Mouse (Mus musculus) hindbrain, embryonic 10.5 days (tissue): ENCODE measurements around the gene Ssbp3. TPM values are rescaled to one million over a fixed set of nuclear protein-coding genes. Genes with fewer than 3 reads are reported as not detected.
A peak's percentile ranks its signal among the peaks of the same experiment; 100 is the strongest.

Experiments used
- DNase-seq: peaks from one replicate; pipeline ENCODE4 v3.0.0-alpha.2; 2017; ENCODE audit warnings: low spot score
- H3K27ac ChIP-seq: fragments of 300-500 bp; sonication (generic); 2 replicates; pipeline ENCODE4 v1.5.1; 2016; ENCODE audit warnings: mild to moderate bottlenecking, moderate library complexity
- H3K27me3 ChIP-seq: fragments of 300-500 bp; sonication (generic); 2 replicates; pipeline ENCODE4 v1.6.1; 2016; ENCODE audit warnings: mild to moderate bottlenecking; ENCODE audit not compliant: poor library complexity, insufficient read depth, severe bottlenecking
- H3K36me3 ChIP-seq: fragments of 300-500 bp; sonication (generic); 2 replicates; pipeline ENCODE4 v1.6.1; 2016; ENCODE audit warnings: mild to moderate bottlenecking, moderate library complexity
- H3K4me1 ChIP-seq: fragments of 300-500 bp; sonication (generic); replicated peaks from 2 replicates; pipeline ENCODE4 v1.6.1; 2016; ENCODE audit warnings: mild to moderate bottlenecking
- H3K4me3 ChIP-seq: fragments of 300-500 bp; sonication (generic); 2 replicates; pipeline ENCODE4 v1.5.1; 2016; ENCODE audit warnings: mild to moderate bottlenecking, moderate library complexity
- H3K9me3 ChIP-seq: fragments of 300-500 bp; sonication (generic); 2 replicates; pipeline ENCODE4 v1.6.1; 2016; ENCODE audit warnings: mild to moderate bottlenecking, moderate library complexity
- WGBS: fragments of 180-500 bp; shearing (Covaris S2); methylation state at CpG from one replicate; pipeline ENCODE4 v1.1.7; 2016; 5-methylcytosine and 5-hydroxymethylcytosine counted together
- polyA plus RNA-seq: library from polyadenylated mRNA; unstranded; fragments of >200 nt; fragmentation: Nextera tagmentation; extraction: Ambion mirVana; gene quantifications from 2 replicates; pipeline ENCODE4 v1.2.1, GENCODE M21; 2016

Gene Ssbp3
- polyA plus RNA-seq, 1 experiment from 2014 or later, result 180 TPM

DNA sequence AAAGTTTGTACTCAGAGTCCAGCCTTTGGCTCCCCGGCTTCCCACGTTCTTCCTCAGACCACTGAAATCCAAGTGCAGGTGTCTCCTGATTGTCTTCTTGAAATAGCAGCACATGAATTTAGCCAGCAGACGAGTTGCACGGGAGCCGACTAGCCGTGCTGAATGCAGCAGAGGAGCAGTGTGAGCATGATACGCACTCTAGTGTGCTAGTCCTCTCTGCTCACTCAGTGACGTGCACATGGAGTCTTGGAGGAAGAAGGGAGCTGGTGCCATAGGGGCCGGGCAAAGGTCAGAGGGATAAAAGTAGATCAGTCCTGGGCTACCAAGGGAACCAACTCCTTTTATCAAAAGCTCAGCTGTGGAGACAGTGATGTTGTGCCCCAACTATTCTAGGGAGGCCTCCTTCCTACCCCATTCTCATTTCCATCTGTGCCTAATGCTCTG lies 103.3 kb downstream of the Ssbp3 start:
- H3K36me3 ChIP-seq, result peaks cover 64% of the 10 kb centered on the region
- peaks cover 76% of the 10 kb centered on the region for H3K4me1 ChIP-seq
- 84% methylated on average over 9 of the region's 9 CpGs for WGBS

DNA sequence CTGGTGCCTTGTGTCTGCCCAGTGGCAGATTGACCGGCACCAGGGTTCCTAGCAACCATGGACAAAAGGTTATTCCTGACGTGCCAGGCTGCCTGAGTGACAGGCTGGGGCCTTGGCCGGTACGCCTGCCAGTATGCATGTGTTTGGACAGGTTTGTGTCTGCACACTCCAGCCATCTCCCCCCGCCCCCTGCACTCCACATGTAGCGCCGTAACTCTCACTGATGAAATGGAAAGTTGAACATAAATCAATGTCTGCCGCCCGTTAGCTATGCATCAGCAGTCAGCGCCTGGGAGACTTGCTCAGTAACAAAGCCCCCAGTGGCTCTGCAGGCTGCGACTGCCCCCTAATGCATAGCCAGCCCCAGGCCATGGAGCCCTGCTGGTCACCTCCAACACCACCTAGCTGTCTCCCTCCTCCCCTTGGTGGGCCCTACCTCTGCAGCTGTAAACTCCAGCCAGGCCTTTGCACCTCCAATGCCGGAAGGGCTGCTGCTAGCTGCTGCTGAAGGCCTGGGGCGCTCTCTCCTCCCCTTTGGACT lies 105.5 kb downstream of the Ssbp3 start:
- no peaks in the 10 kb centered on the region for H3K9me3 ChIP-seq
- peak overlapping the region; percentile 3; the same call in 1 of the 2 replicates for H3K4me3 ChIP-seq
- H3K27ac ChIP-seq, result peak overlapping the region; percentile 74
- peak; percentile 56 for DNase-seq
- H3K4me1 ChIP-seq, result peaks cover 95% of the 10 kb centered on the region
- H3K36me3 ChIP-seq, result peaks cover 48% of the 10 kb centered on the region
- WGBS, result 38% methylated on average over 13 of the region's 13 CpGs
- H3K27me3 ChIP-seq, result no peaks in the 10 kb centered on the region

More for the DNA sequence above, 103.3 kb downstream of the Ssbp3 start:
- no peak overlapping the region for H3K4me3 ChIP-seq
- no peak for DNase-seq
- H3K9me3 ChIP-seq, result no peaks in the 10 kb centered on the region
- no peak overlapping the region for H3K27ac ChIP-seq
- H3K27me3 ChIP-seq, result no peaks in the 10 kb centered on the region

DNA sequence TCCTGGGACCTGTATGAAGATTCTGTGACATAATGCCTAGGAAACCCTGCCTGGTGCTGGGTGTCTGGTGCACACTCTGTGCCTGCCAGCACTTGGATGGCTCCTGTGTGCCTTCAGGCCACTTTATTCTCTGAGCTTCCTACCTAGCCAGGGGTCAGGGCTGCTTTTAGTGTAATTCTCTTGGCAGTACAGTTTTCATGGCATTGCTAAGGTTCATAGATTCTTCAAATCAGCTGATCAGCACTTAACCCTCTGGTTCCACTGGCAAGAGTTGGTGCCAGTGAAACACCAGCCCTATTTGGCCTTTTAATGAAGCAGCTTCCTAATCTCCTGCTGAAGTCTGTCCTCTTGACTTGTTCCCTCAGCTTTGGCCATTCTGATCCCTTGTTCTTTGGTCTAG lies 106.8 kb downstream of the Ssbp3 start:
- Histone ChIP-seq H3K4me3 (no peak overlapping the region), H3K36me3 (peaks cover 49% of the 10 kb centered on the region), H3K9me3 (no peaks in the 10 kb centered on the region), H3K4me1 (peaks cover 97% of the 10 kb centered on the region), H3K27me3 (no peaks in the 10 kb centered on the region), H3K27ac (0 out of 2 replicates have a peak overlapping the region, but pooled peaks have one; percentile 12)
- DNase-seq, result no peak

DNA sequence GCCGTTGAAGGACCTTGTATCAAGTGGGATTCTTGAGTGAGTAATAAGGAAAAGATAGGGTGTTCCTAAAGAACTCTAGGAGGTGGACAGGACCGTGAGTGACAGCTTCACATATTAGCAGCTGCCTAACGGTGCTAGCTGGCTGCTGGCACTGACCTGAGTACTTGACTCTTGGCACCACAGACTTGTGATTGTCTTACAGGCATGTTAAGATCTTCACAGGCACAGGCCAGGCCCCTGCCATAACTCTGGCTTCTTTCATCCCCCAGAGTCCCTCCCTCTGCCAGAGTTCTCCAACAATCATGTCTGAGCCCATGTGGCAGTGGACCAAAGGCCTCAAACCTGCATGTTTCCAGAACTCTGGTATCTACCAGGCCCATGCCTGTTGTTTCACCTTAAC lies 108.0 kb downstream of the Ssbp3 start:
- 78% methylated on average over 3 of the region's 3 CpGs for WGBS
- Histone ChIP-seq H3K27me3 (no peaks in the 10 kb centered on the region), H3K9me3 (no peaks in the 10 kb centered on the region), H3K4me3 (no peak overlapping the region), H3K36me3 (peaks cover 47% of the 10 kb centered on the region), H3K4me1 (peaks cover 99% of the 10 kb centered on the region), H3K27ac (peak overlapping the region; percentile 50; the same call in 1 of the 2 replicates)
- no peak for DNase-seq

DNA sequence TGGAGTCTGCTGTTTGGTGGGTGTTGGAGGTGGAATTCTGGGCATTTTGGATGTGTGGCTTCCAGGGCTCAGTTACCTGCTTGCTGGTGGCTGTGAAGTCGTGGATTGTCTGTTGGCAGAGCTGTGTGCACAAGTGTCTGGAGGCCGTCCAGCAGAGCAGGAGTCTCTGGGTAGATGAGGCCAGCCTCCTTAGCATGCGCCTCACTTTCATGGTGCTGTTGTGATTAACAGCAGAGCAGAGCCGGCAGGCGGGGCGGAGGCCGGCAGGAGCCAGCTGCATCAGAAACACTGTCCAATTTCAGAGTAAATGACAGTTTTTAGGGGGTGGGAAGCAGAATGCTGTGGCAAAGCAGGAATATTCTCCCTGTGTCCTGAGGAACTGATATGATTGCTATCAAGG lies 108.5 kb downstream of the Ssbp3 start:
- DNase-seq, result no peak
- Histone ChIP-seq H3K27me3 (no peaks in the 10 kb centered on the region), H3K27ac (peak overlapping the region; percentile 50; the same call in 1 of the 2 replicates), H3K4me3 (no peak overlapping the region), H3K9me3 (no peaks in the 10 kb centered on the region), H3K4me1 (peaks cover 97% of the 10 kb centered on the region), H3K36me3 (peaks cover 44% of the 10 kb centered on the region)
- 73% methylated on average over 7 of the region's 7 CpGs for WGBS

DNA sequence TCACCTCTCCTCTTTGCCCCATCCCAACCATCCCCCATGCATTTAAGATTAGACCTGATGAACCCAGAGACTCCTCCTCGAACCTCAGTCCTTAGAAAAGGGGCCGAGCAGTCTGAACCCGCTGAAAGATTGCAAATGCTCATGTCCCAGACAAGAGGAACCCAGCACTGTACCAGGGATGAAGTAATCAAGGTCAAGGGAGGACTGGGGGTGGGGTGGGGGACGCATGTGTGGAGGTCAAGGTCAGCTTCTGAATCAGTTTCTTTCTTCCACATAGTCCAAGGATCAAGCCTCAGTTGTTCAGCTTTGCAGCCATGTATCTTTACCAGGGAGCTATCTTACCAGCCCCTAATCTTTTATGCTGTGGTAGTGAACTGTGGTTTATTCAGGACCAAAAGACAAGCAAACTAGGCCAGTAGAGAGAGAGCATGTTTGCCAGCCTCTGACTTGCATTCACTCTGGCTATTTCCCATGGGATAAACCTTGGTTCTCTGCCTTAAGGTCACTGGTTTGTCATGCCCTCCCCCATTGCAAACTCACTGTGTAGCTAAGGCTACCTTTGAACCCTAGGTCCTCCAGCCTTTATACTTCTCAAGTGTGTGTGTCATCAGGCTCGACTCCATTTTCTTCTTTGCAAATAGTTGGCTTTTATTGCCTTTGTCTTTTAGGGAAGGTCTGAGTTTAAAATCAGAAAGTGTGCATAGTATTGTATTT lies 109.9 kb downstream of the Ssbp3 start:
- DNase-seq, result no peak
- no peaks in the 10 kb centered on the region for H3K9me3 ChIP-seq
- peaks cover 93% of the 10 kb centered on the region for H3K4me1 ChIP-seq
- 76% methylated on average over 5 of the region's 5 CpGs for WGBS
- peaks cover 49% of the 10 kb centered on the region for H3K36me3 ChIP-seq
- peak overlapping the region; percentile 51; the same call in 1 of the 2 replicates for H3K27ac ChIP-seq
- H3K4me3 ChIP-seq, result no peak overlapping the region
- H3K27me3 ChIP-seq, result no peaks in the 10 kb centered on the region

DNA sequence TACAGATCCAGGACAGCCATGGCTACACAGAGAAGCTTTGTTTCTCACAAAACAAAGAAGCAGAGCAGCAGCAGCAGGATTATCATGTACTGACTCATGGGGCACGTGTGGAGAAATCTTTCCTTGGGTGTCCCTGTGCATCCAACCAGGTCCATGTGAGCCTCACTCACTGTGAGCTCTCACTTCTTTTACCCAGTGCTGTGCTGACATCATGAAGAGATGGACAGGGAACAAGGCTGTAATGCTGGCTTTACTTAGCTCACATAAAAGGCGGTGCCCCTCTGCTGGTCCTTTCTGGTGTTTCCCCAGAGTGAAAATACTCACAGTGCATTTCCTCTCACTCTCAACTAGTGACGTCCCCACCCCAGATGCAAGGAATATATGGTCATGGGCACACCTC lies 111.0 kb downstream of the Ssbp3 start:
- Histone ChIP-seq H3K27me3 (no peaks in the 10 kb centered on the region), H3K9me3 (no peaks in the 10 kb centered on the region), H3K4me1 (peaks cover 91% of the 10 kb centered on the region), H3K27ac (peak overlapping the region; percentile 53; the same call in 1 of the 2 replicates), H3K4me3 (no peak overlapping the region), H3K36me3 (peaks cover 50% of the 10 kb centered on the region)
- no peak for DNase-seq
- WGBS, result 84% methylated on average over 3 of the region's 3 CpGs

DNA sequence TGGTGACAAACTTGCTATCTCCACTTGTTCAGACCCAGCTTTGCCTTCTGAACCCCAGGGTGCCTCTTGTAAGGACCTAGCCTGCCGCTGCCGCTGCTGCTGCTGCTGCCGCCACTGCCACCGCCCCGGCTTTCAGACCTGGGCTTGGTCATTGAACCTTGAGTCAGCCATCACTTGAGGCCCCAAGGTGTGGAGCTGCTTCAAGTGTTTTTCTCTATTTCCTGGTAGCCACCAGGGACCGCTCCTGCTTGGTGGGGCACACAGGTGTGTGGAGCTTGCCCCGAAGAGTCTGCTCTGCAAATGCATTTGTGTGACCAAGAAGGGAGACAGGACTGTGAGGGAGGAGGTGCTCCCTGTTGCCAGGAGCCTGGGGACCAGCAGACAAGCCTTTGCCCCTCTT lies 114.4 kb downstream of the Ssbp3 start:
- no peak overlapping the region for H3K4me3 ChIP-seq
- WGBS, result 82% methylated on average over 7 of the region's 7 CpGs
- no peak for DNase-seq
- H3K27ac ChIP-seq, result 0 out of 2 replicates have a peak overlapping the region, but pooled peaks have one; percentile 18
- H3K9me3 ChIP-seq, result no peaks in the 10 kb centered on the region
- H3K36me3 ChIP-seq, result peaks cover 80% of the 10 kb centered on the region
- no peaks in the 10 kb centered on the region for H3K27me3 ChIP-seq
- H3K4me1 ChIP-seq, result peaks cover 57% of the 10 kb centered on the region

DNA sequence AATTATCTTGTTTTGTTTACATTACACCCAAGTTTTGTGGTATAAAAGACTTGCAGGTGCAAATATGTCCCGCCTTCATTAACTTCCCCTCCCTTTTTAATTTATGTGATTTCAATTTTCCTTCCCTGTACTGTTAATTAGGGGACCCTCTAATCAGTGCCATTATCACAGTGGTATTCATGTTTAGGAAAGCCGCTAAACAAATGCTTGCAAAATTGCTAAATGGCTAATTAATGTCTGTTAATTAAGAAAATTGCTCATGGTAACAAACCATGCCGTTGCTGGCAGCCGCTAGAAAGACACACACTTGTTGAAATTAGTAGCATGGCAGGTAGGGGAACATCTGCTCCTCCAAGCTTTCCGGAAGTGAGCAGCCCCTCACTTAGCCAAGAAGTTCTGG lies 114.9 kb downstream of the Ssbp3 start:
- Histone ChIP-seq H3K36me3 (peaks cover 85% of the 10 kb centered on the region), H3K4me3 (no peak overlapping the region), H3K9me3 (no peaks in the 10 kb centered on the region), H3K27me3 (no peaks in the 10 kb centered on the region), H3K4me1 (peaks cover 52% of the 10 kb centered on the region), H3K27ac (no peak overlapping the region)
- WGBS, result 94% methylated on average over 5 of the region's 5 CpGs
- DNase-seq, result no peak

DNA sequence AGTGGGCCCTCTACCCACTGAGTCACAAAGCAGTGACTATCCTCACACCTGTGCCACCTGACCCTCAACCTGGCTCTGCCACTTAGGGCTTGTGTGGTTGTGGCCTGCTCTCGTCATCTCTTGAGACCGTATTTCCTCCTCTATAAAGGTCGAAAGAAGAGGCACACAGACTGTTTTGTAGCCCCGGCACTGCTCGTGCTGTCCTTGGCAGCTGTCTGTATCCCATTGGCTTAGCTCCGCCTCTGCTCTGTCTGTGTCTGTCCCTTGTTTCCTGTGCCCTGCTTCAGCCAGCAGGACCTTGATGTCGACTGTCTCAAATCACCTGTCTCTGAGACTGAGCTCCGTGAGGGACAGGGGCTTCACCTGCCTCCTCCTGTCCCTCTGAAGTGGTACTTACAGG lies 116.0 kb downstream of the Ssbp3 start:
- no peak overlapping the region for H3K4me3 ChIP-seq
- no peak for DNase-seq
- WGBS, result 74% methylated on average over 8 of the region's 8 CpGs
- peaks cover 41% of the 10 kb centered on the region for H3K4me1 ChIP-seq
- H3K27ac ChIP-seq, result no peak overlapping the region
- H3K36me3 ChIP-seq, result peaks cover 87% of the 10 kb centered on the region
- H3K9me3 ChIP-seq, result no peaks in the 10 kb centered on the region
- no peaks in the 10 kb centered on the region for H3K27me3 ChIP-seq

DNA sequence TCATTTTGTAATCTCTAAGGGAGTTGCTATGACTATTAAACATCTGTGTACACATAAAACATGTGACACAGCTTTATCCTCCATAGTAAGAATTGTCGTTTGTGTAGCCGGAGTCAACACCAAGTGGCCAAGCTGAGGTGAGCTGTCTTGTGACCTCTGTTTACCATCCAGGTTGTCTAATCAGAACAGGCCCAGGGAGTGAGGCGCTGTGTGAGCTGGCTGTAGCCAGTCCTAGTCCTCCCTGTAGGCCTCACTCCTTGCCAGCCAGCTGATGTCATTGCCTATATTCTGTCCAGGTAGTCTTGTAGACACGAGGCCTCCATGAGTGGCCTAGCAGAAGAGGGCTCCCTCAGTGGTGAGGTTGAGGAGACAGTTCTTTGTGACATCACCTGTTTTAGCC lies 125.2 kb downstream of the Ssbp3 start:
- 95% methylated on average over 4 of the region's 4 CpGs for WGBS
- H3K9me3 ChIP-seq, result no peaks in the 10 kb centered on the region

DNA sequence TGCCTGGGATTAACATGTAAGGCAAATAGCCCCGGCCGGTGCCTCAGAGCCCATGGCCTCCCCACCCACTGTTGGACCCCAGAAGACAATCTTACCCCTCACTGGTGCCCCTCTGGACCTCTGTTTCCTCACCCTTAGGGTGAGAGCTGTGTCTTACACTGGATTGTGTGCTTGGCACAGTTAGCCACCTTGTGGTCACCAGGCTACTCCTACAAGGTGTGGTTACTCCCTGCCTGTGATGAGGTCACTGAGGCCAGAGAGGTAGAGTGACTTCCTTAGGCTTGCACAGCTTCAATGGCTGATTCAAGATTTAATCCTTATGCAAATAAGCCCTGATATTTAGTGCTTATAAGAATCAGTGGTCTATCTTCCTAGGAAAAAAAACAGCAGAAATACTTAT lies 126.5 kb downstream of the Ssbp3 start:
- Histone ChIP-seq H3K9me3 (no peaks in the 10 kb centered on the region), H3K27ac (no peak overlapping the region), H3K4me1 (peaks cover 14% of the 10 kb centered on the region; the same call in 1 of the 2 replicates), H3K36me3 (peaks cover 99% of the 10 kb centered on the region), H3K4me3 (no peak overlapping the region), H3K27me3 (no peaks in the 10 kb centered on the region)
- WGBS, result 98% methylated on average over 2 of the region's 2 CpGs
- DNase-seq, result no peak

More for the DNA sequence above, 125.2 kb downstream of the Ssbp3 start:
- peaks cover 14% of the 10 kb centered on the region; the same call in 1 of the 2 replicates for H3K4me1 ChIP-seq
- H3K4me3 ChIP-seq, result no peak overlapping the region
- H3K36me3 ChIP-seq, result peaks cover 99% of the 10 kb centered on the region
- DNase-seq, result no peak
- no peak overlapping the region for H3K27ac ChIP-seq
- H3K27me3 ChIP-seq, result no peaks in the 10 kb centered on the region

DNA sequence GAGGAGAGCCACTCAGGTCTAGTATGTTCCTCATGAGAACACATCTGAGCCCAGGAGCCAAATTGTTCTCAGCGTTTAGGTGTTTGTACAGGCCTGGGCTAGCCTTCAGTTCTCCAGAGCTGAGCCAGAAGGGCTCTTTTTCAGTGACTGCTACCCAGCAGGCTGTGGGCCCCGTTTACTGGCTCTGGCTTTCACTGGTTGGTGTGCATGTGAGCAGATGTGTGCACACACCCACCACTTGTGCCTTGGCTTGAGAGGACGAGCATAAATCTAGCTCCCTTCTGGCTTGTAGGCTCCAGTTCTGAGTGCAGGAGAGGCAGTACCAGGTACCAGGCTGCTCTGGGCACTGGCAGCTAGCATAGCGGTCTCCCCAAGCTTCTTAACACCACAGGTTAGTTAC lies 127.8 kb downstream of the Ssbp3 start:
- WGBS, result 91% methylated on average over 4 of the region's 4 CpGs
- no peak overlapping the region for H3K4me3 ChIP-seq
- H3K27me3 ChIP-seq, result no peaks in the 10 kb centered on the region
- H3K9me3 ChIP-seq, result no peaks in the 10 kb centered on the region
- no peak for DNase-seq
- no peak overlapping the region; the same call in 1 of the 2 replicates for H3K27ac ChIP-seq
- peaks cover 14% of the 10 kb centered on the region; the same call in 1 of the 2 replicates for H3K4me1 ChIP-seq
- H3K36me3 ChIP-seq, result peaks cover 100% of the 10 kb centered on the region
